Mouse (Mus musculus) erythroblast, embryonic 14.5 days (primary cell): ENCODE measurements around the gene Mindy4. TPM values are rescaled to one million over a fixed set of nuclear protein-coding genes. Genes with fewer than 3 reads are reported as not detected.

Experiments
- H3K27me3 ChIP-seq: 2 replicates; pipeline ENCODE4 v1.6.1; 2012; ENCODE audit warnings: inconsistent platforms; ENCODE audit not compliant: control insufficient read depth
- H3K36me3 ChIP-seq: 2 replicates; pipeline ENCODE4 v1.6.1; 2012; ENCODE audit warnings: mild to moderate bottlenecking, inconsistent platforms; ENCODE audit not compliant: control insufficient read depth
- H3K4me1 ChIP-seq: 2 replicates; pipeline ENCODE4 v1.6.1; 2012; ENCODE audit warnings: inconsistent platforms; ENCODE audit not compliant: control insufficient read depth
- H3K4me3 ChIP-seq: replicated peaks from 2 replicates; pipeline ENCODE3; 2012; ENCODE audit warnings: moderate library complexity, mild to moderate bottlenecking, inconsistent platforms
- H3K9me3 ChIP-seq: 2 replicates; pipeline ENCODE4 v1.6.1; 2012; ENCODE audit warnings: low read length, inconsistent platforms, mixed read lengths; ENCODE audit not compliant: control insufficient read depth
- GATA1 ChIP-seq: IDR thresholded peaks from 2 replicates; pipeline ENCODE4 v1.6.1; 2012; ENCODE audit warnings: low read length, inconsistent platforms, mixed read lengths
- TAL1 ChIP-seq: IDR thresholded peaks from 3 replicates; pipeline ENCODE4 v1.6.1; 2012; ENCODE audit warnings: low read length, inconsistent platforms, mixed read lengths
- polyA plus RNA-seq: library from polyadenylated mRNA; stranded (reverse); fragments of >175 nt; gene quantifications from 2 replicates; pipeline ENCODE4 v1.2.3, GENCODE M21; 2012

Gene Mindy4
- polyA plus RNA-seq, 1 experiment = 0.01 TPM

DNA sequence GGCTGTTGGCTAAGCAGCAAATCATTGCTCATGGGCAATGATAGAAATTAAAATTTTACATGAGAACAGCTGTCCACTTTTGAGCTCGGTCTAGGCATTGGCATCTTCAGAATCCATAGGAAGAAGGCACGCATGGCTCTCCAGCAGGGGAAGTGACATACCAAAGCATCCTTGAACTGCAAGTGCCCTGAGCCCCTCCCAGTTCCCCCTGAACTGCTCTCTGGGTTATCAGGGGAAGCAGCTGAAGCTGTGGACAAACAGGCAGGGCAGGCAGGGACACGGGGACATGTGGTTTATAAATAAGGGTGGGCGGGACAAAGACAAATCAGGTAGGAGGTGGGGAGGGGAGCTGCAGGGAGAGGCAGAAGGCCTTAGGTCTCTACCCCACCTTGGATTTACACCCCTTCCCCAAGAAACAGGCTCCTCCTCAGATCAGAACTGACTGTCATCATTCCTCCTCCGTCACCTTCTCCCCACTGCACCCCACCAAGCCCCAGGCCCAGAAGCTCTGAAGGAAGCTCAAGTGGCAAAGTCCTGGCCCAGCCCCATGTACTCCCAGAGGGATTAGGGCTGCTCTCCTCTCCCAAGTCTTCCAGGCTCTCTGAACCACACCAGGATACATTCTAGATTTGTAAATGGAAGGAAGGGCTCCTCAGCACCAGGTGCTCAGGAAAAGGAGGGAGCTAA lies 153.0 kb downstream of the Mindy4 start:
- TF ChIP-seq TAL1 (no peak), GATA1 (no peak)
- H3K9me3 ChIP-seq = no peaks in the 10 kb centered on the region
- H3K27me3 ChIP-seq = no peaks in the 10 kb centered on the region
- H3K36me3 ChIP-seq = no peaks in the 10 kb centered on the region; the same call in 1 of the 2 replicates
- no peak overlapping the region for H3K4me3 ChIP-seq
- H3K4me1 ChIP-seq = peaks cover 68% of the 10 kb centered on the region

DNA sequence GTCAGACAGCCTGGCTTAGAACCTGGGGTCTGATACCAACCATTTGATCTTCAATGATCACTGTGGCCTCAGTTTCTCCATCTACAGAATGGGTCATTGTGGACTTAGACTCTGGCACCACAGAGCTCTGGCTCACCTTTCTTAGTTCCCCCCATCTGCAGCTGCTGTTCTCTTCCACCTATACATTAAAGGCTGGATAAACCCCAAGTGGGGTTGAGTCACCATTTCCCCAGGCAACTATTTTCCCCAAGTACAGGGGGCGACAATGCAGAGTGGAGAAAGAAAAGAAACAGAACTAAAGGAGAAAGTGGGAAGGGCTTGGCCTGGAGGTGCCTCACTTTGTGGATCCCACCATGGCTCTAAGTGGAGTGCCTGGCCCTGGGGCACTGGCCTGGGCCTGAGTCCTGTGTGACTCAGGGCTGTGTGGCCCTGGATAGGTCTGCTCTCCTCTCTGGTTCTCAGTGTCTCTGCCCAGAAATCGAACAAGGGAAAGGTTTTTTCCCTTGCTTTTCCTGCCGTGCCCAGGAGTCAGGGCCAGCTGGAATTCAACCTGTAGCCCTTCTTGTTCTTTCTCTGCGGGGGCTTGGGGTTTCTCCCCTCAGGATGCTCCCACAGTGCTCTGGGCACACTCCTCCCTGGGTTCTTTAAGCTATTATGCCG lies 153.9 kb downstream of the Mindy4 start:
- H3K4me3 ChIP-seq = no peak overlapping the region
- H3K27me3 ChIP-seq = no peaks in the 10 kb centered on the region
- peaks cover 71% of the 10 kb centered on the region for H3K4me1 ChIP-seq
- no peaks in the 10 kb centered on the region; the same call in 1 of the 2 replicates for H3K36me3 ChIP-seq
- no peaks in the 10 kb centered on the region for H3K9me3 ChIP-seq
- TF ChIP-seq TAL1 = no peak
- no peak for TF ChIP-seq GATA1

DNA sequence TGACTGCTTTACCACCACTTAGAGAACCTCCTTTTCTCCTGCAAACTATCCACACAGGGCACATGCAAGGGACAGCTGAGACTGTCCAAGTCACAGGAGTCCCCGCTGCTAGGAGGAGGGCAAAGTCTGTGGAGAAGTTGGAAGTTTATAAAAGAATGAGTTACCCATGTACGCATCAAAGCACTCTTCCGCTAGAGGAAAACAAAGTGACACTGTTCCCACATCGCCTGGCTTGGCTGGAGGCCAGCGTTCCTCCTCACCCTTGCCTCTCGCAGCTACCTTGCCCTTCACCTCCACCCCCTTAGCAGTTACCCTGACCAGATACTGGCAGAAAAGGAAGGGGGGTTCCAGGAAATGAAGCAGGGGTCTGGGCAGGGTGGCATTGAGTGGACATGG lies 154.5 kb downstream of the Mindy4 start:
- H3K36me3 ChIP-seq = no peaks in the 10 kb centered on the region; the same call in 1 of the 2 replicates
- no peaks in the 10 kb centered on the region for H3K27me3 ChIP-seq
- H3K4me3 ChIP-seq = no peak overlapping the region
- H3K4me1 ChIP-seq = peaks cover 76% of the 10 kb centered on the region
- no peaks in the 10 kb centered on the region for H3K9me3 ChIP-seq
- TF ChIP-seq TAL1 (no peak), GATA1 (no peak)

DNA sequence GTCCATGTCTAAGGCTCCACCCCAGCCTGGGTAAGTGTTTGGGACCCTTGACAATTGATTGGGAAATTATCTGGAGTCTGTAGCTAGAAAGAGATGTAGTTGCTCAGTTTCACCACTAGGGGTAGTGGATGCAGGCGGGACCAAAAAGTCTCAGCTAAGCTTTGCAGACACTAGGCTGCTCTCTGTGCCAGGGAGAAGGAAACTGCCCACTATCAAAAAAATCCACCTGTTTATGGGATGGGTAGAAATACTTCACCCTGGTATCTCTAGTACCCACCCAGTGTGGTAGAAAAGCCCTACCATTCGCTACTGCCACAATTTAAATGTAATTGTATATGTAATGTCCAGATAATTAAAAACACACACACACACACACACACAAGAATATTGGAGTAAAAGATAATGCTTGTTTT lies 155.6 kb downstream of the Mindy4 start:
- no peaks in the 10 kb centered on the region; the same call in 1 of the 2 replicates for H3K36me3 ChIP-seq
- no peaks in the 10 kb centered on the region for H3K9me3 ChIP-seq
- H3K27me3 ChIP-seq = no peaks in the 10 kb centered on the region
- TF ChIP-seq GATA1 (peak; percentile 15; the same call in 1 of the 2 replicates), TAL1 (peak; percentile 76)
- peak overlapping the region; percentile 6 for H3K4me3 ChIP-seq
- H3K4me1 ChIP-seq = peaks cover 85% of the 10 kb centered on the region

DNA sequence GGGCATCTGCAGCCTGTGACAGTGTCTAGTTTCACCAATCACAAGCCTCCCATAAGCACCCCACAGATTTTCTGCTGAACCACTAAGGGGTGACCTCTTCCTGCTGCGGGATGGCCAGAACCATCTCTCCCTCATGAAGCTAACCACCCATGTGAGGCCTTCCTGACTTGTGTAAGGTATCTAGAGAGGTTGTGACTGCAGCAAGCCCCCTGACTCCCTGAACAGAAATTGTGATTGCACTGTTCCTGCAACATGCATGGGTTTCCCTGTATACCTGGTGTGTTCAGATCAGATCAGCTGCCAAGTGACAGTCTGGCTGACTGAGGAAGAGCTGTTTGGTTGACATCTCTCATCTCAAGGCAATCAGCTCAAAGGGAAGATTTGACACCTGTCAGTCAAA lies 159.5 kb downstream of the Mindy4 start:
- H3K4me1 ChIP-seq = peaks cover 74% of the 10 kb centered on the region
- TF ChIP-seq TAL1 (no peak), GATA1 (no peak)
- H3K4me3 ChIP-seq = no peak overlapping the region

DNA sequence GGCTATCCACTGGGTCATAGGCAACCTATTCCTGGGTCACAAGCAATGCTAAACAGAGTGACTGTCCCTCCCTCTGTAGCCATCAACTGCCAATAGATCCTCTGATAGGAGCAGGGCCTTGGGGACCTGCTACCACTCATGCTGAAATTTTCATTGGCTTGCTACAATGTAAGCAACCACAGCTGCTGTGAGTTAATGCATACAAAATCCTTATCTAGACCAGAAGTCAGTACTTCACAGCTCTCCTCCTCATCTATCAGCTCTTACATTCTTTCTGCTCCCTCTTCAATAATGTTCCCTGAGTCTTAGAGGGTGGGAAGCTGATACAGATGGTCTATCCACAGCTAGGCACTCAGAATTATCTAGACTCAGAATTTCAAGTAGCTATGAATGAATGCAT lies 163.9 kb downstream of the Mindy4 start:
- H3K9me3 ChIP-seq = peaks cover 8% of the 10 kb centered on the region
- H3K4me1 ChIP-seq = peaks cover 57% of the 10 kb centered on the region
- peaks cover 7% of the 10 kb centered on the region for H3K36me3 ChIP-seq
- H3K27me3 ChIP-seq = no peaks in the 10 kb centered on the region
- no peak overlapping the region for H3K4me3 ChIP-seq
- TF ChIP-seq TAL1 (no peak), GATA1 (no peak)

More for the DNA sequence above, 159.5 kb downstream of the Mindy4 start:
- H3K9me3 ChIP-seq = no peaks in the 10 kb centered on the region
- no peaks in the 10 kb centered on the region for H3K27me3 ChIP-seq
- H3K36me3 ChIP-seq = no peaks in the 10 kb centered on the region

Other genes with a start within 250 kb of the Mindy4 start
- gene Nod1, start 230.8 kb upstream of the Mindy4 start, polyA plus RNA-seq = 0.03 TPM in 2 replicates
- 0.01 and 0.19 TPM in 2 replicates for gene Ggct, start 210.4 kb upstream of the Mindy4 start, polyA plus RNA-seq
- gene Gars, start 165.4 kb upstream of the Mindy4 start, polyA plus RNA-seq = 4.4 and 4.5 TPM in 2 replicates
- gene Crhr2, start 70.4 kb upstream of the Mindy4 start, polyA plus RNA-seq = not detected in 2 replicates
- not detected in 2 replicates for gene Inmt, start 28.3 kb upstream of the Mindy4 start, polyA plus RNA-seq
- gene Aqp1, start 133.0 kb downstream of the Mindy4 start, polyA plus RNA-seq = 7.5 and 8.6 TPM in 2 replicates
- gene Ghrhr, start 172.9 kb downstream of the Mindy4 start, polyA plus RNA-seq = not detected in 2 replicates
- 0.05 TPM in 1 of 2 replicates, not detected in the other for gene Adcyap1r1, start 248.6 kb downstream of the Mindy4 start, polyA plus RNA-seq